ENCODE assay signal across 7 mouse cellular contexts in the genomic region with DNA sequence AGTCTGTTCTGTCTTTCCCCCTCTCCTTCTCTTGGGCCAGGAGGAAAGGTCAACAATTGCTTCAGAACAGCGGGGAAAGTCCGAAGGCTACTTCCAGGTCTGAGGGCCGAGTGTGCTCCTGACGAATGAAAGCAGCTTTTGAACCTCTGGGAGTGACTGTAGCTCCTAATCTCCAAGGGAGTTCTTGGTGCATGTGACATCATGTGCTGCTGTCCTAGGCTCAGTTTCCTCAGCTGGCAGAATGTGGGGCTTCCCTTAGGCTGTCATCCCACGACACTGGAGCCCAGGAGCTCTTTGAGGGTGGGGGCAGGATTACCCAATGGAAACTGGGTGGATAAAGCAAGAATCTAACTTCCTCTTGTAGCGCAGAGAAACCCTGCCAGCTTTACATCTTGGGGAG. TPM values are rescaled to one million over a fixed set of nuclear protein-coding genes. Genes with fewer than 3 reads are reported as not detected.
DNase-seq lines count a peak whose midpoint lies in the region; ATAC-seq and TF ChIP-seq lines count a peak whose summit lies in the region.

A gene (minus strand): TSS at position 285 of the 400 bp plus-strand sequence.

- no peak for TF ChIP-seq CTCF in liver, adult 2 months (IDR thresholded peaks at IDR 0.05; ENCODE audit: low read depth, low read length)

- H3K4me2 ChIP-seq in forebrain, embryonic 14.5 days (ENCODE audit: low read length), result no peak within 1 kb of the TSS
- H3K4me2 ChIP-seq in intestine, embryonic 15.5 days (replicated peaks), result no peak within 1 kb of the TSS

- no peaks in the 10 kb centered on the region for H3K79me2 ChIP-seq in liver, adult 2 months (ENCODE audit: control insufficient read depth, insufficient read depth, low read length)

- no peak within 1 kb of the TSS for H3K9ac ChIP-seq in liver, adult 2 months (ENCODE audit: low read depth, low read length)
- no peak within 1 kb of the TSS for H3K9ac ChIP-seq in forebrain, embryonic 14.5 days (ENCODE audit: low read length)
- H3K9ac ChIP-seq in intestine, embryonic 15.5 days, result no peak within 1 kb of the TSS

- 0 out of 2 replicates have a peak within 1 kb of the TSS, but pooled peaks have one; percentile 18 for H3K27ac ChIP-seq in liver, adult 2 months (replicated peaks; ENCODE audit: insufficient read depth, low read depth, low read length)
- H3K27ac ChIP-seq in forebrain, embryonic 14.5 days (ENCODE audit: low read depth, low read length), result no peak within 1 kb of the TSS
- H3K27ac ChIP-seq in intestine, embryonic 15.5 days, result no peak within 1 kb of the TSS

- no peak for ATAC-seq in forebrain, embryonic 14.5 days
- ATAC-seq in monocyte, adult 5-6 weeks (replicated peaks; ENCODE audit: insufficient number of reproducible peaks, low FRiP score, low TSS enrichment, poor library complexity, severe bottlenecking), result peak; percentile 63
- no peak for ATAC-seq in intestine, embryonic 15.5 days

- DNase-seq in liver, adult 2 months (ENCODE audit: extremely low read depth, low read depth, low spot score), result no peak
- no peak for DNase-seq in liver
- DNase-seq in forebrain, embryonic 14.5 days (ENCODE audit: low spot score), result no peak
- no peak for DNase-seq in layer of hippocampus, postnatal 36 days
- no peak for DNase-seq in urinary bladder, postnatal 36 days (ENCODE audit: low spot score in 2 of 2)

- H3K27me3 ChIP-seq in liver, adult 2 months (ENCODE audit: control insufficient read depth, insufficient read depth, low read length), result peaks cover 5% of the 10 kb centered on the region
- no peaks in the 10 kb centered on the region for H3K27me3 ChIP-seq in forebrain, embryonic 14.5 days (replicated peaks; ENCODE audit: control insufficient read depth, insufficient read depth, low read length)
- peaks cover 1% of the 10 kb centered on the region; the same call in 1 of the 2 replicates for H3K27me3 ChIP-seq in intestine, embryonic 15.5 days (replicated peaks)

- TF ChIP-seq POLR2A in liver, adult 2 months (IDR thresholded peaks at IDR 0.05; ENCODE audit: extremely low read depth, insufficient read depth, low read length), result no peak

- no peaks in the 10 kb centered on the region for H3K36me3 ChIP-seq in liver, adult 2 months (ENCODE audit: control insufficient read depth, insufficient read depth, low read length)
- no peaks in the 10 kb centered on the region for H3K36me3 ChIP-seq in forebrain, embryonic 14.5 days (ENCODE audit: control insufficient read depth, insufficient read depth, low read length)
- H3K36me3 ChIP-seq in intestine, embryonic 15.5 days, result no peaks in the 10 kb centered on the region

- peaks cover 3% of the 10 kb centered on the region; the same call in 1 of the 2 replicates for H3K4me1 ChIP-seq in liver, adult 2 months (ENCODE audit: control insufficient read depth, insufficient read depth, low read length)
- peaks cover 4% of the 10 kb centered on the region; the same call in 1 of the 2 replicates for H3K4me1 ChIP-seq in forebrain, embryonic 14.5 days (ENCODE audit: control insufficient read depth, insufficient read depth, low read length)
- peaks cover 14% of the 10 kb centered on the region for H3K4me1 ChIP-seq in intestine, embryonic 15.5 days (replicated peaks)

- no peak within 1 kb of the TSS for H3K4me3 ChIP-seq in liver, adult 2 months (ENCODE audit: insufficient read depth, low read depth, low read length)
- H3K4me3 ChIP-seq in forebrain, embryonic 14.5 days (ENCODE audit: low read depth, low read length), result no peak within 1 kb of the TSS
- no peak within 1 kb of the TSS for H3K4me3 ChIP-seq in intestine, embryonic 15.5 days (replicated peaks)

- WGBS in liver, adult 2 months, result 43% methylated on average over 6 of the region's 6 CpGs
- 84% methylated on average over 6 of the region's 6 CpGs for WGBS in forebrain, embryonic 14.5 days
- WGBS in intestine, embryonic 15.5 days, result 76% methylated on average over 6 of the region's 6 CpGs

- H3K9me3 ChIP-seq in forebrain, embryonic 14.5 days (replicated peaks; ENCODE audit: control insufficient read depth, low read length), result no peaks in the 10 kb centered on the region
- no peaks in the 10 kb centered on the region for H3K9me3 ChIP-seq in intestine, embryonic 15.5 days

RNA-seq across cellular contexts. Expression of the gene that starts here (rescaled TPM):
- total RNA-seq in liver, adult 2 months (2014; rRNA removed), result 0.65 and 0.87 TPM in 2 replicates
- polyA plus RNA-seq in liver, adult 2 months (2012; rRNA removed), result 0.51 and 0.76 TPM in 2 replicates
- 13.8 and 18.1 TPM in 2 replicates for polyA plus RNA-seq in forebrain, embryonic 14.5 days (2014; fragmentation: Nextera tagmentation; extraction: Ambion mirVana)
- 10 to 100 TPM; 27.9 to 28.1 TPM for total RNA-seq in layer of hippocampus, postnatal 36 days (2021)
- 13.4 to 29.4 TPM (median 21.3 TPM) in 3 replicates for total RNA-seq in monocyte, adult 5-6 weeks (2017)
- polyA plus RNA-seq in intestine, embryonic 15.5 days (2015; fragmentation: Nextera tagmentation; extraction: Ambion mirVana), result 3.8 and 4.6 TPM in 2 replicates
